Mouse (Mus musculus): ENCODE data around the gene Rgsl1. TPM values are rescaled to one million over a fixed set of nuclear protein-coding genes. Genes with fewer than 3 reads are reported as not detected.

The Rgsl1 gene
- polyA plus RNA-seq, 1 experiment from 2014 or later: 0.44 TPM

- H3K4me2 ChIP-seq (ENCODE audit: low read length): no peak overlapping the region
- no peak overlapping the region for H3K27ac ChIP-seq (ENCODE audit: low read length)
- no peak for ATAC-seq
- no peaks in the 10 kb centered on the region for H3K36me3 ChIP-seq (ENCODE audit: control insufficient read depth, insufficient read depth)
- H3K4me1 ChIP-seq (replicated peaks; ENCODE audit: control insufficient read depth, insufficient read depth, low read length): no peaks in the 10 kb centered on the region
- no peak overlapping the region for H3K4me3 ChIP-seq (replicated peaks; ENCODE audit: low read length)
- H3K9ac ChIP-seq (replicated peaks; ENCODE audit: low read depth, low read length): no peak overlapping the region
- WGBS: 90% methylated on average over 1 of the region's 1 CpGs
- H3K9me3 ChIP-seq (ENCODE audit: control insufficient read depth, low read length): no peaks in the 10 kb centered on the region
- H3K27me3 ChIP-seq (replicated peaks; ENCODE audit: control insufficient read depth, insufficient read depth, low read length): no peaks in the 10 kb centered on the region
These were observed 76.7 kb downstream of the Rgsl1 start for GRCm38 (mm10) chr1:153767281-153767680.

DNA sequence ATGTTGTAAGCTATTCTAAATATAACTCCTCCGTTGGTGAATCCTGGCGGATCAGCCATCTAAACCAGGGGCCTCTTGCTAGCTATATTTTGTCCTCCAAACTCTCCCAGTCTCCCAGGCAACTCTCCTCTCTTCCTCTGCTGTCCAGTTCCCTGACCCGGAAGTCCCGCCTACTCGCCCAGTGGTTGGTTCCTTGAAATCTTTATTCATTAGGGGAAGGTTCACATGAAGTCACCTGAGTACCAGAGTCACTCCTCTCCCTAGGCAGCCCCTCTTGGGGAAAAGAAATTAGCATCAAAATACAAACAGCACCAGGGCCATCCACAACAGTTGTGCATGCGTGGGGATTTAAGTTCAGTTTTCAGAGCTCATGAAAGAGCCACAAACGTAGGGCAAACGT is 77.6 kb downstream of the Rgsl1 start:
- Histone ChIP-seq H3K9me3 (ENCODE audit: control insufficient read depth, low read length) (no peaks in the 10 kb centered on the region), H3K27me3 (replicated peaks; ENCODE audit: control insufficient read depth, insufficient read depth, low read length) (no peaks in the 10 kb centered on the region), H3K4me2 (ENCODE audit: low read length) (no peak overlapping the region), H3K27ac (ENCODE audit: low read length) (no peak overlapping the region), H3K9ac (replicated peaks; ENCODE audit: low read depth, low read length) (no peak overlapping the region), H3K36me3 (ENCODE audit: control insufficient read depth, insufficient read depth) (no peaks in the 10 kb centered on the region), H3K4me3 (replicated peaks; ENCODE audit: low read length) (no peak overlapping the region), H3K4me1 (replicated peaks; ENCODE audit: control insufficient read depth, insufficient read depth, low read length) (no peaks in the 10 kb centered on the region)
- ATAC-seq: no peak
- 33% methylated on average over 8 of the region's 8 CpGs for WGBS

- no peak for ATAC-seq
- 90% methylated on average over 11 of the region's 11 CpGs for WGBS
These were observed 79.8 kb downstream of the Rgsl1 start for GRCm38 (mm10) chr1:153764136-153764535.

DNA sequence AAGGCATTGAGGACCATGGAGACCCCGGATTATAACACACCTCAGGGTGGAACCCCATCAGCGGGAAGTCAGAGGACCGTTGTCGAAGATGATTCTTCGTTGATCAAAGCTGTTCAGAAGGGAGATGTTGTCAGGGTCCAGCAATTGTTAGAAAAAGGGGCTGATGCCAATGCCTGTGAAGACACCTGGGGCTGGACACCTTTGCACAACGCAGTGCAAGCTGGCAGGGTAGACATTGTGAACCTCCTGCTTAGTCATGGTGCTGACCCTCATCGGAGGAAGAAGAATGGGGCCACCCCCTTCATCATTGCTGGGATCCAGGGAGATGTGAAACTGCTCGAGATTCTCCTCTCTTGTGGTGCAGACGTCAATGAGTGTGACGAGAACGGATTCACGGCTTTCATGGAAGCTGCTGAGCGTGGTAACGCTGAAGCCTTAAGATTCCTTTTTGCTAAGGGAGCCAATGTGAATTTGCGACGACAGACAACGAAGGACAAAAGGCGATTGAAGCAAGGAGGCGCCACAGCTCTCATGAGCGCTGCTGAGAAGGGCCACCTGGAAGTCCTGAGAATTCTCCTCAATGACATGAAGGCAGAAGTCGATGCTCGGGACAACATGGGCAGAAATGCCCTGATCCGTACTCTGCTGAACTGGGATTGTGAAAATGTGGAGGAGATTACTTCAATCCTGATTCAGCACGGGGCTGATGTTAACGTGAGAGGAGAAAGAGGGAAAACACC is 90.0 kb downstream of the Rgsl1 start:
- Histone ChIP-seq H3K4me3 (replicated peaks; ENCODE audit: low read length) (no peak overlapping the region), H3K4me2 (ENCODE audit: low read length) (no peak overlapping the region), H3K36me3 (ENCODE audit: control insufficient read depth, insufficient read depth) (peaks cover 6% of the 10 kb centered on the region; the same call in 1 of the 2 replicates), H3K9me3 (ENCODE audit: control insufficient read depth, low read length) (no peaks in the 10 kb centered on the region), H3K27ac (ENCODE audit: low read length) (no peak overlapping the region), H3K9ac (replicated peaks; ENCODE audit: low read depth, low read length) (no peak overlapping the region), H3K27me3 (replicated peaks; ENCODE audit: control insufficient read depth, insufficient read depth, low read length) (no peaks in the 10 kb centered on the region), H3K4me1 (replicated peaks; ENCODE audit: control insufficient read depth, insufficient read depth, low read length) (peaks cover 26% of the 10 kb centered on the region)
- no peak for ATAC-seq
- WGBS: 79% methylated on average over 25 of the region's 25 CpGs

More at GRCm38 (mm10) chr1:153764136-153764535, 79.8 kb downstream of the Rgsl1 start:
- H3K27me3 ChIP-seq (replicated peaks; ENCODE audit: control insufficient read depth, insufficient read depth, low read length): no peaks in the 10 kb centered on the region
- H3K9me3 ChIP-seq (ENCODE audit: control insufficient read depth, low read length): no peaks in the 10 kb centered on the region
- H3K4me2 ChIP-seq (ENCODE audit: low read length): no peak overlapping the region
- no peak overlapping the region for H3K27ac ChIP-seq (ENCODE audit: low read length)
- H3K4me1 ChIP-seq (replicated peaks; ENCODE audit: control insufficient read depth, insufficient read depth, low read length): no peaks in the 10 kb centered on the region
- no peak overlapping the region for H3K9ac ChIP-seq (replicated peaks; ENCODE audit: low read depth, low read length)
- H3K4me3 ChIP-seq (replicated peaks; ENCODE audit: low read length): no peak overlapping the region
- H3K36me3 ChIP-seq (ENCODE audit: control insufficient read depth, insufficient read depth): peaks cover 8% of the 10 kb centered on the region

- 82% methylated on average over 6 of the region's 6 CpGs for WGBS
- H3K27ac ChIP-seq (ENCODE audit: low read length): no peak overlapping the region
These were observed 91.4 kb downstream of the Rgsl1 start for GRCm38 (mm10) chr1:153752521-153752920.

GRCm38 (mm10) chr1:153751763-153752301 is 92.1 kb downstream of the Rgsl1 start:
- H3K4me1 ChIP-seq (replicated peaks; ENCODE audit: control insufficient read depth, insufficient read depth, low read length): peaks cover 40% of the 10 kb centered on the region
- H3K27ac ChIP-seq (ENCODE audit: low read length): no peak overlapping the region
- H3K27me3 ChIP-seq (replicated peaks; ENCODE audit: control insufficient read depth, insufficient read depth, low read length): no peaks in the 10 kb centered on the region
- H3K9me3 ChIP-seq (ENCODE audit: control insufficient read depth, low read length): no peaks in the 10 kb centered on the region
- no peak overlapping the region for H3K4me3 ChIP-seq (replicated peaks; ENCODE audit: low read length)
- no peak overlapping the region for H3K9ac ChIP-seq (replicated peaks; ENCODE audit: low read depth, low read length)
- 0 out of 2 replicates have a peak, but pooled peaks cover 4% of the 10 kb centered on the region for H3K36me3 ChIP-seq (ENCODE audit: control insufficient read depth, insufficient read depth)
- ATAC-seq: no peak
- WGBS: 58% methylated on average over 13 of the region's 13 CpGs
- peak overlapping the region; percentile 20 for H3K4me2 ChIP-seq (ENCODE audit: low read length)

More at GRCm38 (mm10) chr1:153752521-153752920, 91.4 kb downstream of the Rgsl1 start:
- H3K9me3 ChIP-seq (ENCODE audit: control insufficient read depth, low read length): no peaks in the 10 kb centered on the region
- H3K9ac ChIP-seq (replicated peaks; ENCODE audit: low read depth, low read length): no peak overlapping the region
- H3K27me3 ChIP-seq (replicated peaks; ENCODE audit: control insufficient read depth, insufficient read depth, low read length): no peaks in the 10 kb centered on the region
- no peak overlapping the region for H3K4me3 ChIP-seq (replicated peaks; ENCODE audit: low read length)
- H3K4me1 ChIP-seq (replicated peaks; ENCODE audit: control insufficient read depth, insufficient read depth, low read length): peaks cover 38% of the 10 kb centered on the region
- H3K36me3 ChIP-seq (ENCODE audit: control insufficient read depth, insufficient read depth): 0 out of 2 replicates have a peak, but pooled peaks cover 4% of the 10 kb centered on the region
- no peak for ATAC-seq
- peak overlapping the region; percentile 20 for H3K4me2 ChIP-seq (ENCODE audit: low read length)

DNA sequence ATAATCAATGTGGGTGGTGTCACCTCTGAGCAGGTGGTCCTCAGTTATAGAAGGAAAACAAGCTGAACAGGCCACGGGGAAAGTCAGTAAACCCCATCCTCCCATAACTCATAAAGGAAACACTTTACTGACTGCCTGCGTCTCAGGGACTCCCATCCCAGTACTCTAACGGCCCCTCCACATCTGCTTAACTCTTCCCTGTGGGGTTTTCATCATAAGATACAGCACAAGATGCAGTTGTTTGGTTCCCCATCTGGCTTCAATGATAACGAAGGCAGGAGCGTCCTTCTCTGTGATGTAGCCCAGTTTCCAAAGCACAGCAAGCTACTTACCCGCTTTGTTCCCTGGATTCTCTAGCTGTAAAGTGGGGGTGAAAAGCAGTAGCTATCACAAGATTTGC is 93.9 kb downstream of the Rgsl1 start:
- H3K9ac ChIP-seq (replicated peaks; ENCODE audit: low read depth, low read length): peak overlapping the region; percentile 76
- H3K27me3 ChIP-seq (replicated peaks; ENCODE audit: control insufficient read depth, insufficient read depth, low read length): no peaks in the 10 kb centered on the region
- 0 out of 2 replicates have a peak, but pooled peaks cover 2% of the 10 kb centered on the region for H3K36me3 ChIP-seq (ENCODE audit: control insufficient read depth, insufficient read depth)
- H3K4me1 ChIP-seq (replicated peaks; ENCODE audit: control insufficient read depth, insufficient read depth, low read length): peaks cover 45% of the 10 kb centered on the region
- H3K4me3 ChIP-seq (replicated peaks; ENCODE audit: low read length): peak overlapping the region; percentile 53
- ATAC-seq: no peak
- no peaks in the 10 kb centered on the region for H3K9me3 ChIP-seq (ENCODE audit: control insufficient read depth, low read length)
- peak overlapping the region; percentile 86 for H3K27ac ChIP-seq (ENCODE audit: low read length)
- peak overlapping the region; percentile 71 for H3K4me2 ChIP-seq (ENCODE audit: low read length)
- WGBS: 43% methylated on average over 6 of the region's 6 CpGs

DNA sequence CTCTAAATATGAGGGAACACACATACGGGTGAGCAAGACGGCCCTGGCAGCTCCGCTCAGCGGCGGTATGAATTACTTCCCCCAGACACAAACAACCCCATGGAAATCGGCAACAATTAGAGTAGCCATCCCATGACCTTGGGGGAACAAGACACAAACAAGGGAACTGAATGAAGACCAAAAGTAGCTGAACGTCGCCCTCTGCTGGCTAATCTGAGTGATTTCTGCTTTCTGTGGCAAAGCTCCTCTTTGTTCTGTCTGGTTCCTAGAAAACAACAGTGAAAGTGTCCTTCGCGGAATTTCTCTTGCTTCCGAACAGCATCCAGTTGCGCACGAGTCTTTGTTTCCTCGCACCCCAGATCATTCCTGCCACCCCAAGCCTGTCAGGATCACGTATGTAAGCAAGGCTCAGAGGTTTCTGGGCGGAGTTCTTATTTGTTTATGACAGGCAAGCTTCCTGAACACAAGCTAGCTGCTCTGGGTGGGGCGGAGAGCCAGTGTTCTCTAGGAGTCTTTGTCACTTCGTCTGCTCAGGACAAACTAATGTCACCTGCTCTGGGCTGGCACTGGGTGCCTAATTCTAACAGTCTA is 94.6 kb downstream of the Rgsl1 start, which contains the start of gene Rnasel:
Gene Rnasel (plus strand): TSS at position 216 of the 591 bp plus-strand sequence.
- Histone ChIP-seq H3K9ac (replicated peaks; ENCODE audit: low read depth, low read length) (peak within 1 kb of the TSS; percentile 76), H3K4me2 (ENCODE audit: low read length) (peak within 1 kb of the TSS; percentile 71), H3K36me3 (ENCODE audit: control insufficient read depth, insufficient read depth) (no peaks in the 10 kb centered on the region), H3K9me3 (ENCODE audit: control insufficient read depth, low read length) (no peaks in the 10 kb centered on the region), H3K27me3 (replicated peaks; ENCODE audit: control insufficient read depth, insufficient read depth, low read length) (no peaks in the 10 kb centered on the region), H3K27ac (ENCODE audit: low read length) (peak within 1 kb of the TSS; percentile 86), H3K4me1 (replicated peaks; ENCODE audit: control insufficient read depth, insufficient read depth, low read length) (peaks cover 47% of the 10 kb centered on the region), H3K4me3 (replicated peaks; ENCODE audit: low read length) (peak within 1 kb of the TSS; percentile 53)
- peak; percentile 75 for ATAC-seq
- 3% methylated on average over 18 of the region's 18 CpGs for WGBS

GRCm38 (mm10) chr1:153748549-153748948 is 95.4 kb downstream of the Rgsl1 start:
- Histone ChIP-seq H3K4me3 (replicated peaks; ENCODE audit: low read length) (no peak overlapping the region), H3K4me1 (replicated peaks; ENCODE audit: control insufficient read depth, insufficient read depth, low read length) (peaks cover 48% of the 10 kb centered on the region), H3K27me3 (replicated peaks; ENCODE audit: control insufficient read depth, insufficient read depth, low read length) (no peaks in the 10 kb centered on the region), H3K27ac (ENCODE audit: low read length) (peak overlapping the region; percentile 46; the same call in 1 of the 2 replicates), H3K9me3 (ENCODE audit: control insufficient read depth, low read length) (no peaks in the 10 kb centered on the region), H3K9ac (replicated peaks; ENCODE audit: low read depth, low read length) (no peak overlapping the region), H3K4me2 (ENCODE audit: low read length) (peak overlapping the region; percentile 71), H3K36me3 (ENCODE audit: control insufficient read depth, insufficient read depth) (no peaks in the 10 kb centered on the region)
- 0 out of 2 replicates have a peak, but pooled peaks have one; percentile 3 for ATAC-seq
- WGBS: 4% methylated on average over 1 of the region's 1 CpGs

Data from forebrain, embryonic 16.5 days (tissue).